Mouse (Mus musculus) bone marrow macrophage, adult 2 months (primary cell): Measurements from ENCODE around the gene Edem1. TPM values are rescaled to one million over a fixed set of nuclear protein-coding genes. Genes with fewer than 3 reads are reported as not detected.

Experiments
- H3K27ac ChIP-seq: 2 replicates; pipeline ENCODE4 v1.5.1; 2012; ENCODE audit warnings: low read depth, low read length; ENCODE audit not compliant: insufficient read depth
- H3K4me1 ChIP-seq: 2 replicates; pipeline ENCODE4 v1.6.1; 2012; ENCODE audit warnings: low read length; ENCODE audit not compliant: control insufficient read depth, insufficient read depth
- H3K4me3 ChIP-seq: 2 replicates; pipeline ENCODE4 v1.5.1; 2012; ENCODE audit warnings: mild to moderate bottlenecking, low read length, moderate library complexity; ENCODE audit not compliant: insufficient read depth
- CTCF ChIP-seq: IDR thresholded peaks from 2 replicates; pipeline ENCODE4 v1.5.1; 2012; ENCODE audit warnings: low read depth, mild to moderate bottlenecking, low read length, moderate library complexity
- POLR2A ChIP-seq: IDR thresholded peaks from 2 replicates; pipeline ENCODE4 v1.6.1; 2012; ENCODE audit warnings: mild to moderate bottlenecking, low read depth, low read length, borderline replicate concordance
- polyA plus RNA-seq: library from polyadenylated mRNA; stranded (reverse); fragments of >200 nt; gene quantifications from 2 replicates; pipeline ENCODE4 v1.2.4, GENCODE M21; 2012; ENCODE audit not compliant: missing spikeins, insufficient read depth, insufficient read length

Gene Edem1
- polyA plus RNA-seq = 186 and 200 TPM in 2 replicates

- Histone ChIP-seq H3K27ac (peak within 1 kb of the TSS; percentile 86), H3K4me1 (peaks cover 41% of the 10 kb centered on the region), H3K4me3 (peak within 1 kb of the TSS; percentile 84)
- peak; percentile 75; the same call in 1 of the 2 replicates for TF ChIP-seq POLR2A
- no peak for TF ChIP-seq CTCF
Observed at GRCm38 (mm10) chr6:108828234-108828868, at the start of gene Edem1. TSS of gene Edem1 (plus strand) at chr6:108828641.

DNA sequence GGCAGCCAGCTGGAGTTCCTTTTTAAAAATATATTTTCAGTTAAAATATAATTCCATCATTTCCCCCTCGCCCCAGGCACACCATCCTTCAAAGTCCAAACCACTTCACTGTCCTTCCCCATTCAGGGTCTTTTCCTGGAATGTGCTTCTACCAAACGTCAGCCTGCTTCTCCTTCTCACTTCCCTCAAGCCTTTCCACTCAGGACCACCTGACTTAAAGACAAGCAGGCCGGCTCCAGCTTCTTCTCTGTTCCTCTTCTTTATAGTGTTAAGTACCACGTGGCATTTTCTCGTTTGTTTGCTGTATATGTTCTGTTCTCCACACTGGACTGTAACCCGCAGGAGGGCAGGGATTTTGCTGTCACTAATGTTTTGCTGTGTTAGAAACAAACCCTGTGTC is 46.6 kb upstream of the Edem1 start:
- H3K4me3 ChIP-seq = no peak overlapping the region
- H3K27ac ChIP-seq = peak overlapping the region; percentile 85
- H3K4me1 ChIP-seq = peaks cover 29% of the 10 kb centered on the region
- TF ChIP-seq POLR2A (no peak), CTCF (no peak)

GRCm38 (mm10) chr6:108782526-108783183 is 45.8 kb upstream of the Edem1 start, which contains the start of gene Arl8b:
TSS of gene Arl8b (plus strand) at chr6:108783099.
- TF ChIP-seq POLR2A (no peak), CTCF (peak; percentile 59)
- Histone ChIP-seq H3K27ac (peak within 1 kb of the TSS; percentile 85), H3K4me1 (peaks cover 30% of the 10 kb centered on the region), H3K4me3 (peak within 1 kb of the TSS; percentile 95)

- Histone ChIP-seq H3K4me3 (peak overlapping the region; percentile 95), H3K27ac (peak overlapping the region; percentile 85), H3K4me1 (peaks cover 29% of the 10 kb centered on the region)
- no peak for TF ChIP-seq CTCF
- TF ChIP-seq POLR2A = no peak
Observed at GRCm38 (mm10) chr6:108783184-108783881, 45.1 kb upstream of the Edem1 start.

DNA sequence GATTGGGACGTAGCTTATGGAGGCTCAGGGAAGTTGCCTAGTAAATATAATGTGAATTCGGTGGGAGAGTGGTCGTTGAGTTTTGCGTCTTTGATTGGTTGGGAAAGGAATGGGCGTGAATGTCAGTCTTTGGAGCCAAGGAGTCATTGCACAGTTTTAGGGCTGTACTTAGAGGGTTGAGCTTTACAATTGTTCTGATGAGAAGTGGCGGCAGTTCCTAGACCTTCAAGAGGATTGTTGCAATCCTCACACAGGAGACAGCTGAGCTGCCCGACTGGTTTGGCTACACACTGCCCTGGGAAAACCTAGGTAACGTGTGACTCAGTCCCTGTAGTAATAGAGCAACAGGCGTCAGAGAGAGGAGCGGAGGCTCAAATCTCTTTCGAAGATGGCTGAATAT is 44.4 kb upstream of the Edem1 start:
- Histone ChIP-seq H3K4me1 (peaks cover 29% of the 10 kb centered on the region), H3K27ac (peak overlapping the region; percentile 85)
- TF ChIP-seq POLR2A (no peak), CTCF (no peak)

GRCm38 (mm10) chr6:108784796-108785195 is 43.6 kb upstream of the Edem1 start:
- Histone ChIP-seq H3K4me1 (peaks cover 29% of the 10 kb centered on the region), H3K27ac (peak overlapping the region; percentile 85), H3K4me3 (peak overlapping the region; percentile 95)
- no peak for TF ChIP-seq POLR2A

More for the DNA sequence above, 44.4 kb upstream of the Edem1 start:
- H3K4me3 ChIP-seq = peak overlapping the region; percentile 95

DNA sequence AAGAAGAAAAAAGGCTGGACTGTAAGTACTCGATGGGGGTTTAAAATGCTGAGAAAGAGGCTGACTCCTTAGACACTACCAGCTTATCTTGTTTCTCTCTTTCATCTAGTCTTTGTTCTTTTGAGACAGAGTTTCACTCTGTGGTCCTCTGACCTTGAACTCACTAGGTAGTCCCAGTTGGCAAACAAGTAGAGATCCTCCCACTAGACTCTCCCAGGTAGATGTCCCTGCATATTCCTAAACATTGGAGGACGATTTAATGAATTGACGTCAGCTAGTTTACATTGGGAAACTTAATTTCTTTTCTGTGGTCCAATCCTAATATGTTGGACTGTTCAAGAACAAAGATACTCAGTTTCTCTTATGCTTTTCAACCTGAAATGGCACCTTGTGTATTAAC is 42.9 kb upstream of the Edem1 start:
- Histone ChIP-seq H3K4me1 (peaks cover 29% of the 10 kb centered on the region), H3K27ac (no peak overlapping the region), H3K4me3 (peak overlapping the region; percentile 95)
- TF ChIP-seq CTCF (no peak), POLR2A (no peak)

GRCm38 (mm10) chr6:108791498-108791897 is 36.9 kb upstream of the Edem1 start:
- no peak overlapping the region for H3K4me3 ChIP-seq
- TF ChIP-seq CTCF (no peak), POLR2A (no peak)
- H3K27ac ChIP-seq = no peak overlapping the region
- peaks cover 25% of the 10 kb centered on the region for H3K4me1 ChIP-seq

DNA sequence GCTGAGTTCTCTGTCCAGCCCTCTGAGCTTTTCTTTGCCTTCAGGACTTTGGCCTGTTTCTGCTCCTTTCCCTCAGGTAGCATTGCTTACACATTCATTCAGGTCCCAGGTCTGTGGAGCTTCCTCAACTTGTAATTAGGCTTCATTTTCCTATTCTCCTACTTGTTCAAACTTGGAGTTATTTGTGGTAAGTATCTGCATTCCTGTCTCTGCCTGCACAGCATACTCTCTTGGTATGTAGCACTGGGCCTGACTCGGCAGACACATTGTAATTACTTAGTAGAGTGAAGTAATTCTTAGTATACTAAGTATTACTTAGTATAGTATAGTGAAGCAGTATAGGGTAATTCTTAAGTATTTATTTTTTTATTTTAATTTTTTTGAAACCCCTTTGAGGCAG is 32.5 kb upstream of the Edem1 start:
- no peak for TF ChIP-seq CTCF
- TF ChIP-seq POLR2A = no peak
- no peak overlapping the region for H3K27ac ChIP-seq
- no peak overlapping the region for H3K4me3 ChIP-seq
- peaks cover 31% of the 10 kb centered on the region for H3K4me1 ChIP-seq

GRCm38 (mm10) chr6:108796706-108797105 is 31.7 kb upstream of the Edem1 start:
- Histone ChIP-seq H3K4me3 (no peak overlapping the region), H3K4me1 (peaks cover 31% of the 10 kb centered on the region), H3K27ac (no peak overlapping the region)
- no peak for TF ChIP-seq CTCF
- no peak for TF ChIP-seq POLR2A
